Mouse (Mus musculus) spleen, adult 12 weeks (tissue): ENCODE measurements at regions not wholly inside any gene's neighbourhood (a gene's known extent, or its start where the extent isn't known, plus 50 kb on each side); places are given as distances from the start of the nearest gene placed in this dataset.

Experiments
- DNase-seq: peaks from one replicate; pipeline ENCODE4 v3.0.0; 2022; ENCODE audit warnings: low spot score

DNA sequence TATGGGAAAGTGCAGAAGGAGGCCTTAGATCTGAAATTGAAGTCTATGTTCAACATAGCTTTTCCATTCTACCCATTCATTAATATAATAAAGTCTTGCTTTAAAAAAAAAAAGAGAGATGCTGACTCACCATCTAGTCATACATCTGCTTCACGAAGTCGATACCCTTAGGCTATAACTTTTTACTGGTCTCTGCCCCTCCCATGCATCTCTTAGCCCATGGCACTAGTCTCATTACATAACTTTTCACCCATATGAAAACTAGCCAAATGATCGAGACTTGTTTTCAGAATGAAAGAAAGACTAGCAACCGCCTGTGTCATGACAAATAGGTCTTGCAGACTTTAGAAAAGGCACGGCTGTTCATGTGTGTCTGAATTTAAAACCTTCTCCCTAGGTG lies 116.6 kb upstream of the Gdnf start:
- DNase-seq = no peak

DNA sequence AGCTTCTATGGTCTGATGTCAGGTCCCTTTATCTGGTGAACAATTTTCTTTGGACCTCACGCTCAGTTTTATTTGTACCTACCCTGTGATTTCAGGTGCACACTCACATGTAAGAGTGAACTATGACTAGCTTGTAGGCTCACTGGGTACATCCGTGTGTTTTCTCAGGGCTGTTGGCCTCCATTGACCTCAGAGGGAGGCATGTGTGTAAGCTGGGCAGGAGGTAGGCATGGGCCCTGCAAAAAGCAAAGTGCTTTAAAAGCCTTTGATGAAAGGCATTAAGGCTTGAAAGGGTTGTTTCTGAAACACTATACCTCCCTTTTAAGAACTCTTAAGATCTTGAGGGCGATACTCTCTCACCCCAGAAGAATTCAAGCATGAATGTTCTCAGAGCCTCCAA lies 112.9 kb upstream of the Gdnf start:
- DNase-seq = no peak

DNA sequence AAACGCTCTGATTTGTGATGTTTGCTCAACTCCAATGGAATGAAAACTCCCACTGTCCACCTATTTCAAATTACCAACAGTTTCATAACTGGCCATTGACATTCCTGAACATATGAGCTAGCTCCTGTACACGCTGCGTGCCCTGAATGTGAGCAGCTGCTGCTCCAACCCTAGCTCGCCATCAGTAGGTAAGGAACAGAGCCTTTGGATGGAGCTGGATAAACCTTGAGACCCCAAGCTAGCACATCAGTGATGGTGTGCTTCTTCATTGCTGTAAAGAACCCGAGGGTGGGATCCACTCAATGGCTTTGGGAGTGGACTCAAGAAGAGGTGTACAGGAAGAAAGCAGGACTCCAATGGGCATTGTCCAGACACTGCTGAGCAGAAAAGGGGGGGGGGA lies 101.8 kb upstream of the Gdnf start:
- DNase-seq = no peak

DNA sequence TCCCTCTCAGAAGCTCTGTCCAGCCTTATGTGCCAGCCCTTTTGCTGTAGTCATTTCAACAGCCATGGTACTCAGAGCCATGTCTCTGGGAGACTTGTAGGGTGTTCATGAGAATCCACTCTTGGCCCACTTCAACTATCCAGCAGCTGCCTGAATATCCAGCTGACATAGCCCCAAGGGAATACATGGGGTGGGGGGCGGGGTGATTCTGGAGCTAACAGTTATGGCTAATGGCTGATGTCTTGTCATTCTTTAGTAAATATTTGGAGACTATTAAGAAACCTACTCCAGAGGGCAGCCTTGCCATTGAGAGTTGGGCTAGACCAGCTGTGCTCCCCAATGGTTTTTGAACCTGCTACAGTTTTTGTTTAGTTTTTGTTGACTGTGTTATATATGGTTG lies 96.0 kb upstream of the Gdnf start:
- DNase-seq = no peak

DNA sequence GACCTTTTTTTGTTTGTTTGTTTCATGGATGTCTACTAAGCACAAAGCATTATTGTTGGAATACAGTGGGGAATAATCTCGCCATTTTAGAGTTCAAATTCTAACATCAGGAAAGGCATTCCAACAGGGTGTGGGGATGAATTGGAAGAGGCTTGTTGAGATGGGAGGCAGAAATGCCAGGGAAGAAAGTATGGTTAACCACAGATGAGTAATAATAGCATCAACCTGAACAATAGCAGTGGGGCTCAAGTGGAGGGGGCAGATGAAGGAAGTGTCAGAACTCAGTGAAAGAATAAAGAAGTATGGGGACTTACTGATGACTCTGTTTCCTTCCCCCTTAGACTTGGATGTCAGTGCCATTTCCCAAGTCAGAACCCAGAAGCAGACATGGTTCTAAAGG lies 94.5 kb upstream of the Gdnf start:
- no peak for DNase-seq

DNA sequence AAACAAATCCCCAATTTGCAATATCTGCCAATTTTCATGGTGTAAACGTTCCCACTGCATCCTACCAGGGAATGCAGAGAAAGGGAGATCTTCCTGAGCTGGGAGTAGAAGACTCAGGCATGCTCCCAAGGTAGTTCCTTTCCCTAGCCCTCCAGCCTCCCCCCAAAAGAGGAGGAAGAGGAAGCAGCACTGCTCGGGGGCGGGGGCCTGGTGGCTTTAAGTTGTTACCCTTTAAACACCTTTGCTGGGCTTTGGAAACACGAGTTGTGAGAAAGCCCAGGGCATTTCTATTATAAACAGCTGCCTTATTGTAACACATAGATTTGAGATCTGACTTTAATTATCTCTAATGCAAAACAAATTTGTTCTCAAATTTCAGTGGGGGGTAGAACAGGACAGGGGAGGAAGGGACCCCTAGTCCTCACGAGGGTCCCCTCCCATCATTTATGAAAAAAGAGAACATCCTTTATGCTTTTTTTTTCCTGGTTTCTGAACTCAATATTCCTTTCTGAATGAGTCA lies 87.4 kb upstream of the Gdnf start:
- no peak for DNase-seq

DNA sequence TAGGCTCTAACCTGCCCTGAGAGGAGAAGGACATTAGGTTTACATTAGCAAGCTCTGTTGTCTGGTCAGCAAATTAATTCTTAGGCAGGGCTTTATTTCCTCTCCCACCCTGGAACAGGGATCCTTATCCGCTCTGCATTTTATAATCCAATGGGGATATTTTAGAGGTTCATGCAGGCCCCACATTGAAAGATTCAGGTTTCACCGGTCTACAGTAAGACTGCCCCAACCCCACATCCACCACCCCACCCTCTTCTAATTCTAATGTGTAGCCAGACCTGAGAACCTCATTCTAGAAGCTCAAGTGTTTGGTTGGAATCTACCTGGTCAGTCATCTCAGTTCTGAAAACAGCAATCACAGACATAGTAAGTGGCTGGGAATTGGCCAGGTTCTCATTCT lies 86.9 kb upstream of the Gdnf start:
- no peak for DNase-seq

DNA sequence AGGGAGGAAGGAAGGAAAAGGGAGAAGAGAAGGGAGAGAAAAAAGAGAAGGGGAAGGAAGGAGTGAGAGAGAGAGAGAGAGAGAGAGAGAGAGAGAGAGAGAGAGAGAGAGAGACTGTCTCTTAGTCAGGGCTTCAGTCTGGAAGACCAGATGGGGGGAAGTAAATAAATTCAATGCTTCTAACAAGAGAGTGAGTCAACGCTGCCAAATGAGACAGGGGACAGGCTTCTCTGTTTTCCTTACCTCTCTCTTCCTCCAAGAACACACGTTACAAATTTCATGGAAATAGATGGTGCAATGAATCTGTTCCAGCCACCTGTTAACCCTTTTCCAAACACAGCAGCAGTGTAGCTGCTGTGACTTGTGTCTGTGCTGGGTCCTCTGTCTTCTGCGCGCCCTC lies 85.1 kb upstream of the Gdnf start:
- no peak for DNase-seq

DNA sequence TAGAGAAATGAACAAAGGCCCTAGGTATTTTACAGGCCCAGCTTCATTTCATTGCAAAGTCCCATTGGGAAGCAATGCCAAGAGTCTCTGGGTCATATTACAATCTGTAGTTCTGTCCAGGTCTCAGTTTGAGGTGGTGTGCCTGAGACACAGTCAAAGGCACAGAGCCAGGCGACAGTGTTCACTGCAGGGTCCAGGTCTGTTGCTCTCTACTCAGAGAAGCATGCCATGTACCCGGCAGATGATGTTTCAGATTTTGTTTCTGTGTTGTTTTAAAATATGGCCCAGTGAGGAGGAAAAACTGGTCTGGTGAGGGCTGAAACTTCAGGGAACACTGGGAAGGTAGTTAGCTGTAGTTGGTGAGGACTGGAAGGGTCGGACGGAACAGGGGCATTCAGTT lies 63.1 kb upstream of the Gdnf start:
- DNase-seq = no peak

DNA sequence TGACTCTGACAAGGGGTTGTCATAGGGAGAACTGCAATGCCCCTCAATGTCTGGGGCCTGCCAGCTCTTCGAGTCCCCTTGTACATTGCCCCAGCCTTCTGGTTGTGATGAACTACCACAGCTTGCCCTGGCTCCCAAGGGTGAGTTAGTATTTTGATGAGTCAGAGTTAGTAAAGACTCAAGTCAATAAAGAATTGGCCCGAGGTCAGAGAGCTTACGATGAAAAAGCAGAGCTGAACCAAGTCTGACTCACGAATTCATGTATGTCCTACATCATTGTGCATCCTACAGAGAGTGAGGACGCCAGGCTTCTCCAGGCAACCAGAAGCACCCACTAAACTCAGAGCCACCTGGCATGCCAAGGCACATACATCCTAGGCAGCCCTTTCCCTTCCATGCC lies 60.2 kb upstream of the Gdnf start:
- no peak for DNase-seq
